Mouse (Mus musculus): ENCODE results near the gene Daam1.

GRCm38 (mm10) chr12:71889266-71889665 is 58.4 kb downstream of the Daam1 start:
- TF ChIP-seq CTCF (IDR thresholded peaks at IDR 0.05; ENCODE audit: insufficient read depth, low read length) (no peak), POLR2A (IDR thresholded peaks at IDR 0.05; ENCODE audit: borderline replicate concordance, extremely low read depth, low read depth, low read length) (no peak)
